ENCODE assay signal across 24 mouse cellular contexts in the genomic region with DNA sequence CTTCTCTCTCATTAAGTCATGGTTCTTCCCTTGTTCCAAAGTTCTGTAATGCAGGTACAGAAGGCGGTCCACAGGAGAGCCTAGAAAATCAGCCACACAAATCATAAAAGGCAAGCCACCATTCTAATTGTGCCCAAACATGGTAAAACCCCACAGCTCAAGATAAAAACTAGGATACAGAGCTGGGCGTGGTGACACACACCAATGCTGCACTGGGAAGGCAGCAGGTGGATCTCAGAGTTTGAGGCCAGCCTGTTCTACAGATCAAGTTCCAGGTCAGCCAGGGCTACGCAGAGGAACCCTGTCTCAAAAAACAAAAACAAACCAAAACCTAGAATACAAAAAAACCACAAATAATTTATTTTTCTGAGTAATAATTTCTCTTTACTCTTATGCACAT. TPM values are rescaled to one million over a fixed set of nuclear protein-coding genes. Genes with fewer than 3 reads are reported as not detected.
DNase-seq lines count a peak whose midpoint lies in the region; ATAC-seq and TF ChIP-seq lines count a peak whose summit lies in the region.
"Had no signal": no experiment of that assay in that cellular context is flagged by ENCODE, and none has a peak within 500 bp of the region (broad histone marks: within the 10 kb centered on the region; RNA-seq: fewer than 3 reads in every experiment).

No protein-coding gene starts in this region.

- peak; percentile 71 for ATAC-seq in intestine, embryonic 15.5 days
- ATAC-seq in megakaryocyte-erythroid progenitor cell, adult 5-6 weeks (replicated peaks; ENCODE audit: low FRiP score, low TSS enrichment, poor library complexity, severe bottlenecking): 0 out of 2 replicates have a peak, but pooled peaks have one; percentile 65
- ATAC-seq: activated CD4-positive, CD25-positive, alpha-beta regulatory T cell, adult 4 months; CD4-positive, CD25-positive, alpha-beta regulatory T cell, adult 4 months; forebrain, embryonic 14.5 days had no signal

- TF ChIP-seq CTCF in gastrocnemius, adult 2 months (IDR thresholded peaks at IDR 0.05): no peak

- in situ Hi-C loops in ES-E14 (cut with MboI; ENCODE audit: low sequenced_read_pairs in 2 of 2, unreplicated experiment in 2 of 2): no loop called here

- H3K27me3 ChIP-seq in intestine, embryonic 15.5 days (replicated peaks): no peaks in the 10 kb centered on the region
- H3K27me3 ChIP-seq: embryonic facial prominence, embryonic 15.5 days; heart, embryonic 12.5 days had no signal

- intact Hi-C loops in gastrocnemius, adult 2 months (cut with DNase I): no loop called here

- WGBS in intestine, embryonic 15.5 days: 82% methylated on average over 3 of the region's 3 CpGs

- no peak overlapping the region for H3K9ac ChIP-seq in ES-E14 (ENCODE audit: insufficient read depth, low read depth, low read length, poor library complexity, severe bottlenecking)
- no peak overlapping the region for H3K9ac ChIP-seq in intestine, embryonic 15.5 days
- H3K9ac ChIP-seq: embryonic facial prominence, embryonic 15.5 days; heart, embryonic 12.5 days; hindbrain, embryonic 14.5 days had no signal

- H3K9me3 ChIP-seq in ES-E14 (ENCODE audit: control insufficient read depth, insufficient read depth, low read depth, low read length): no peaks in the 10 kb centered on the region
- H3K9me3 ChIP-seq in intestine, embryonic 15.5 days: no peaks in the 10 kb centered on the region
- H3K9me3 ChIP-seq: embryonic facial prominence, embryonic 15.5 days; forebrain, embryonic 10.5 days; heart, embryonic 12.5 days; hindbrain, embryonic 10.5 days had no signal

- no peak for DNase-seq in gastrocnemius, adult 2 months
- no peak for DNase-seq in gastrocnemius, adult 18-20 months (ENCODE audit: low spot score)
- DNase-seq in ES-E14 (ENCODE audit: low read depth, low spot score): no peak
- DNase-seq in embryo, embryonic 11 days: no peak
- DNase-seq in adrenal gland, postnatal 36 days: no peak
- DNase-seq: adrenal gland, postnatal 14 days; B cell, adult 2 months; cerebellum, adult 18-20 months; cerebellum, adult 9-11 months; cerebellum, postnatal 36 days; gastrocnemius, postnatal 25 days had no signal

- H3K36me3 ChIP-seq in ES-E14 (ENCODE audit: control insufficient read depth, insufficient read depth, low read length, poor library complexity, severe bottlenecking): no peaks in the 10 kb centered on the region
- H3K36me3 ChIP-seq in intestine, embryonic 15.5 days: no peaks in the 10 kb centered on the region
- H3K36me3 ChIP-seq: embryonic facial prominence, embryonic 15.5 days; forebrain, embryonic 10.5 days; heart, embryonic 12.5 days; hindbrain, embryonic 10.5 days had no signal

- no peak overlapping the region for H3K4me2 ChIP-seq in intestine, embryonic 15.5 days (replicated peaks)
- H3K4me2 ChIP-seq: embryonic facial prominence, embryonic 15.5 days; heart, embryonic 12.5 days; hindbrain, embryonic 14.5 days had no signal

- H3K27ac ChIP-seq in gastrocnemius, adult 2 months: peak overlapping the region; percentile 81
- no peak overlapping the region for H3K27ac ChIP-seq in ES-E14 (ENCODE audit: insufficient read depth, low read depth, low read length, poor library complexity, severe bottlenecking)
- H3K27ac ChIP-seq in intestine, embryonic 15.5 days: no peak overlapping the region
- H3K27ac ChIP-seq: embryonic facial prominence, embryonic 15.5 days; forebrain, embryonic 10.5 days; hindbrain, embryonic 10.5 days; hindbrain, embryonic 14.5 days had no signal

- H3K4me3 ChIP-seq in gastrocnemius, adult 2 months: peak overlapping the region; percentile 51
- H3K4me3 ChIP-seq in ES-E14 (ENCODE audit: insufficient read depth in 1 of 2, low read depth in 1 of 2, low read length in 2 of 2, poor library complexity in 1 of 2, severe bottlenecking in 1 of 2): peak overlapping the region; percentile 30 to 56
- H3K4me3 ChIP-seq in intestine, embryonic 15.5 days (replicated peaks): no peak overlapping the region
- H3K4me3 ChIP-seq: embryonic facial prominence, embryonic 15.5 days; erythroblast, embryonic 14.5 days; forebrain, embryonic 10.5 days; heart, embryonic 12.5 days; hindbrain, embryonic 10.5 days had no signal

- peaks cover 2 to 9% of the 10 kb centered on the region in 2 experiments; a peak in 2 of 4 replicates for H3K4me1 ChIP-seq in ES-E14 (ENCODE audit: control insufficient read depth in 2 of 2, insufficient read depth in 2 of 2, low read length in 2 of 2, poor library complexity in 1 of 2)
- H3K4me1 ChIP-seq in intestine, embryonic 15.5 days (replicated peaks): no peaks in the 10 kb centered on the region

TF ChIP-seq in ES-E14, 5 proteins besides CTCF, POLR2A, EP300 and RAD21:
- no peak for TF ChIP-seq ZC3H11A (IDR thresholded peaks at IDR 0.05; ENCODE audit: borderline replicate concordance, low read depth, low read length)
- TF ChIP-seq ZNF384 (IDR thresholded peaks at IDR 0.05; ENCODE audit: low read depth, low read length): no peak
- TF ChIP-seq MAFK (IDR thresholded peaks at IDR 0.05; ENCODE audit: insufficient read depth, low read depth, low read length): no peak
- TF ChIP-seq CHD2 (IDR thresholded peaks at IDR 0.05; ENCODE audit: low read depth, low read length): no peak
- no peak for TF ChIP-seq HCFC1 (IDR thresholded peaks at IDR 0.05; ENCODE audit: borderline replicate concordance, insufficient read depth, low read length)
TF ChIP-seq in ES-E14: peak in this region for 0.

RNA-seq across cellular contexts. Expression of gene Ube2g1, which starts 20.5 kb away (rescaled TPM):
- 10 to 100 TPM; 76.3 to 87.6 TPM for total RNA-seq in gastrocnemius, adult 2 months (2021)
- total RNA-seq in gastrocnemius, adult 18-20 months (2021): 10 to 100 TPM; 81.3 to 82.5 TPM
- 24.2 and 27.9 TPM in 2 replicates for total RNA-seq in ES-E14 (2012; rRNA removed)
- 50.6 and 64.8 TPM in 2 replicates for polyA plus RNA-seq in intestine, embryonic 15.5 days (2015; fragmentation: Nextera tagmentation; extraction: Ambion mirVana)
- total RNA-seq in megakaryocyte-erythroid progenitor cell, adult 5-6 weeks (2014; fragmentation: Nextera tagmentation): 27.1 and 37.5 TPM in 2 replicates
- total RNA-seq in megakaryocyte-erythroid progenitor cell, adult 5-6 weeks (2017): 35.6 and 54.0 TPM in 2 replicates
- total RNA-seq in adrenal gland, postnatal 36 days (2021): 10 to 100 TPM; 42.6 to 48.7 TPM

RNA-seq across cellular contexts. Expression of gene Spns3, which starts 36.3 kb away (rescaled TPM):
- under 1 TPM; 0.06 to 0.18 TPM for total RNA-seq in gastrocnemius, adult 2 months (2021)
- under 1 TPM; 0.19 to 0.39 TPM for total RNA-seq in gastrocnemius, adult 18-20 months (2021)
- total RNA-seq in ES-E14 (2012; rRNA removed): 0.32 and 1.9 TPM in 2 replicates
- 1.2 and 1.6 TPM in 2 replicates for polyA plus RNA-seq in intestine, embryonic 15.5 days (2015; fragmentation: Nextera tagmentation; extraction: Ambion mirVana)
- 9.2 and 14.0 TPM in 2 replicates for total RNA-seq in megakaryocyte-erythroid progenitor cell, adult 5-6 weeks (2014; fragmentation: Nextera tagmentation)
- total RNA-seq in megakaryocyte-erythroid progenitor cell, adult 5-6 weeks (2017): 3.8 and 7.1 TPM in 2 replicates
- under 1 TPM; 0.13 to 0.23 TPM for total RNA-seq in adrenal gland, postnatal 36 days (2021)
- total RNA-seq: heart, postnatal 25 days had no signal
- polyA plus RNA-seq: embryonic facial prominence, embryonic 11.5 days had no signal
